Mouse (Mus musculus) cortical plate, adult 2 months (tissue): ENCODE results near the gene Gcnt7.

Experiments
- CTCF ChIP-seq: fragments of 200-500 bp; IDR thresholded peaks from 2 replicates; pipeline ENCODE4 v1.5.1; 2011; ENCODE audit warnings: mild to moderate bottlenecking, control low read depth, low read length; ENCODE audit not compliant: insufficient read depth; ENCODE audit errors: extremely low read depth
- POLR2A ChIP-seq: fragments of 200-500 bp; IDR thresholded peaks from 2 replicates; pipeline ENCODE4 v1.6.1; 2011; ENCODE audit warnings: mild to moderate bottlenecking, low read length, control low read depth; ENCODE audit not compliant: insufficient read depth; ENCODE audit errors: extremely low read depth

DNA sequence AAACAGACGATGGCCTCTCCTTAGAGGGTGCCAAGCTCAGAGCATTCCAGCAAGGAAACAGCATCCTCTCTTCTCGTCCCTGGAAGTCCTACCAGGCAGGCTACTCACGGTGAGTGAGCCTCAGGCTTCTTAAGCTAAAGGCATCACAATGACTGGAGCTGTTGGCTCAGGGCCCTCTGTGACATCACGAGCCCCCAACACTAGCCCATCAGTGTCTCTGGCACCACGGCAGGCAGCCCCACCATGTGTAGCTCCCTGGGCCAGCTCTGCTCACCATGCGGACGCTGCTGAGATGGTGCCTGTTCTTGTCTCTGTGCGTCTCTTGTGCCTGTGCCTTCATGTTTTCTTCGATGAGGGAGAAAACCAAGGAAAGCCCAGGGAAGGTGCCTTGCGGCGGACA lies 13.9 kb upstream of the Gcnt7 start, which contains the start of gene Fam209:
- no peak for TF ChIP-seq CTCF
- no peak for TF ChIP-seq POLR2A
